Mouse (Mus musculus) neural tube, embryonic 14.5 days (tissue): ENCODE data around the gene Fance. TPM values are rescaled to one million over a fixed set of nuclear protein-coding genes. Genes with fewer than 3 reads are reported as not detected.
"Not testable (repeated sequence)": the region's sequence is repeated elsewhere in the genome, so short reads cannot be mapped to it uniquely, and the experiment has no call there.

Experiments
- ATAC-seq: fragments of 200-750 bp; cut with Nextera tagmentation; 2 replicates; pipeline ENCODE4 v1.8.0; 2017; ENCODE audit warnings: low read depth, mild to moderate bottlenecking, moderate TSS enrichment, moderate library complexity
- H3K27ac ChIP-seq: fragments of 300-500 bp; sonication (generic); 2 replicates; pipeline ENCODE4 v1.5.1; 2014; ENCODE audit warnings: low read depth, mild to moderate bottlenecking, control low read depth, low read length, moderate library complexity, mixed read lengths
- H3K27me3 ChIP-seq: fragments of 300-500 bp; sonication (generic); 2 replicates; pipeline ENCODE4 v1.6.1; 2014; ENCODE audit warnings: low read length; ENCODE audit not compliant: control insufficient read depth, insufficient read depth
- H3K36me3 ChIP-seq: fragments of 300-500 bp; sonication (generic); 2 replicates; pipeline ENCODE4 v1.6.1; 2014; ENCODE audit warnings: low read length, mixed read lengths; ENCODE audit not compliant: control insufficient read depth, insufficient read depth
- H3K4me1 ChIP-seq: fragments of 300-500 bp; sonication (generic); 2 replicates; pipeline ENCODE4 v1.6.1; 2014; ENCODE audit warnings: low read length; ENCODE audit not compliant: control insufficient read depth, insufficient read depth
- H3K4me2 ChIP-seq: fragments of 300-500 bp; sonication (generic); 2 replicates; pipeline ENCODE4 v1.6.1; 2014; ENCODE audit warnings: mild to moderate bottlenecking, low read depth, low read length, control low read depth
- H3K4me3 ChIP-seq: fragments of 300-500 bp; sonication (generic); 2 replicates; pipeline ENCODE4 v1.5.1; 2014; ENCODE audit warnings: low read depth, low read length, control low read depth, mixed read lengths
- H3K9ac ChIP-seq: fragments of 300-500 bp; sonication (generic); replicated peaks from 2 replicates; pipeline ENCODE4 v1.6.1; 2014; ENCODE audit warnings: low read depth, mild to moderate bottlenecking, control low read depth, low read length, mixed read lengths
- H3K9me3 ChIP-seq: fragments of 300-500 bp; sonication (generic); 2 replicates; pipeline ENCODE4 v1.6.1; 2016; ENCODE audit warnings: low read length; ENCODE audit not compliant: control insufficient read depth
- WGBS: fragments of 180-500 bp; shearing (Covaris S2); extraction: QIAGEN DNeasy Blood & Tissue Kit; methylation state at CpG from one replicate; pipeline ENCODE4 v1.1.7; 2014; 5-methylcytosine and 5-hydroxymethylcytosine counted together
- polyA plus RNA-seq: library from polyadenylated mRNA; unstranded; fragments of >200 nt; fragmentation: Nextera tagmentation; extraction: Ambion mirVana; gene quantifications from 2 replicates; pipeline ENCODE4 v1.2.1, GENCODE M21; 2014

The Fance gene
- polyA plus RNA-seq, 1 experiment from 2014 or later, result 23.5 TPM

DNA sequence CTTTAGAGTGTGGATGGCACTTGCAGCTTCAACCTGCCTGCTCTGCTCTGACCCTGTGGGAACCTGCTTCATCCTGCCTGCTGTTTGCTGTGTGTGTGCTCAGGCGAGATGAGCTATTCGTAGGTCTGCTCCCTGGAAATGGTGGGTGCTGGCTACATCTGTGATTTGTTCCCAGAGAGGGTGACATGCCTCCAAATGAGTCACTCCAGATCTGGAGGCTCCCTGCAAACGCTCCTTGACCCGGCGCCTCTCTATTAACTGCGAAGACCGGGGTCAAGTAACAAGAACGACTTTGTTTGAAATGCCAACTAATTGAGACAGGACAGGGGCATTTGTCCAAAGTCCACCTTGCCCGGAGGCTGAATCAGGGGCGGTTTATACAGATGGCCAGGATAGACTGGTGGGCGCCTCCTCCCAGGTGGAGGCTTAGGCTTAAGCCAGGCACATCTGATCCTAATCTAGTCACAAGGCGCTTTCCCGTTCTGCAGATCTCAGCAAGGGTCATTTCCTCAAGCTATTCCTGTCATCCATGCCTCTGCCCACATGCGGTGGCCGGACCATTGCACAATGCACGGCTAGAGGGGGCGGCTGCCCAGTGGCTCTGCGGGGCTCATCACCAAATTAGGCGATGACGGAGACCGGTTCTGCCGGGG, 14.5 kb downstream of the Fance start:
- H3K4me3 ChIP-seq, result peak overlapping the region; percentile 65
- no peak; the same call in 1 of the 2 replicates for ATAC-seq
- peaks cover 18% of the 10 kb centered on the region; the same call in 1 of the 2 replicates for H3K36me3 ChIP-seq
- H3K27me3 ChIP-seq, result no peaks in the 10 kb centered on the region
- 12% methylated on average over 22 of the region's 22 CpGs for WGBS
- no peaks in the 10 kb centered on the region for H3K9me3 ChIP-seq
- H3K4me2 ChIP-seq, result peak overlapping the region; percentile 79
- peaks cover 16% of the 10 kb centered on the region for H3K4me1 ChIP-seq
- peak overlapping the region; percentile 83 for H3K9ac ChIP-seq
- H3K27ac ChIP-seq, result peak overlapping the region; percentile 91

DNA sequence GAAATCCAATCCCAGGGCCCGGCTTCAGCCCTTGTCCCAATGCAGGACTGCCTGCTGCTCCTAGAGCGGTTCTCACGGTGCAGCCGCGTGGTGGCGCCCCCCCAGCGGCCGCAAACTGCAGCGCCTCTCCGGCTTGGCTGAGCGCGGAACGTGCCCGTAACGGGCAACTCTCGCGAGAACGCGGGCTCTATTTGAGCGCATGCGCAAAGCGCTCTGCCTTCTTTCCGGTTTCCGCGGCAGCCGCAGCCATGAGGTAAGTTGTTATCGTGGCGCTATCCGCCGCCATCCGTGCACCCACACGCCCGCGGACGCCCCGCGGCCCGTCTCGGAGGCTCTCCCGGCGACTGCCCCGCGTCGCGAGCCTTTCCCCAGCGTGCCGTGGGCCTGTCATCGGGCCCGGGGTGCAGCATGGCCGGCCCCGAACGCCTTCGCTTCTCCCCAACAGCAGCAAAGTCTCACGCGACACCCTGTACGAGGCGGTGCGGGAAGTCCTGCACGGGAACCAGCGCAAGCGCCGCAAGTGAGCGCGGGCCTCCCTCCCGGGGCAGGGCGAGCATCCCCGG, 15.1 kb downstream of the Fance start, which contains the start of gene Rpl10a:
TSS of gene Rpl10a (plus strand) at position 106 of the 563 bp plus-strand sequence.
- Histone ChIP-seq H3K4me3 (peak within 1 kb of the TSS; percentile 65), H3K36me3 (peaks cover 18% of the 10 kb centered on the region; the same call in 1 of the 2 replicates), H3K27ac (peak within 1 kb of the TSS; percentile 91), H3K9me3 (no peaks in the 10 kb centered on the region), H3K4me2 (peak within 1 kb of the TSS; percentile 79), H3K27me3 (no peaks in the 10 kb centered on the region), H3K9ac (peak within 1 kb of the TSS; percentile 97), H3K4me1 (peaks cover 16% of the 10 kb centered on the region)
- ATAC-seq, result peak; percentile 90
- under 1% methylated on average over 59 of the region's 67 CpGs for WGBS

DNA sequence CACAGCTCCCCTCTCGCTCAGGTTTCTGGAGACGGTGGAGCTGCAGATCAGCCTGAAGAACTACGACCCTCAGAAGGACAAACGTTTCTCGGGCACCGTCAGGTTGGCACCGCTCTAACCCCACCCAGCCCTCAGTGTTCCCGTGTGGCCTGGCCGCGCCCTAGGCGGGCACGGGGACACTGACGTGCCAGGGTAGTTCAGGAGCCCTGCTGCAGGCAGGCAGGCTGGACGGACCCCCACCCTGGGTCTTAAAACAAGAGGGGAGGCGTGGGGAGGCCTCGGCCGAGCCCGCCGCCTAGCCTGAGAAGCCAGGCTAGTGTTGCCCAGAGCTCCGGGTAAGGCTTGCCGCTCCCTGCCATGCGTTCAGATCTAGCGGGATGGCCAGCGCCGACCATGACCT, 15.6 kb downstream of the Fance start:
- Histone ChIP-seq H3K27ac (peak overlapping the region; percentile 91), H3K9ac (peak overlapping the region; percentile 97), H3K4me1 (peaks cover 16% of the 10 kb centered on the region), H3K27me3 (no peaks in the 10 kb centered on the region), H3K4me3 (peak overlapping the region; percentile 65), H3K4me2 (peak overlapping the region; percentile 79), H3K36me3 (peaks cover 18% of the 10 kb centered on the region; the same call in 1 of the 2 replicates), H3K9me3 (no peaks in the 10 kb centered on the region)
- peak; percentile 13; the same call in 1 of the 2 replicates for ATAC-seq
- under 1% methylated on average over 25 of the region's 25 CpGs for WGBS

DNA sequence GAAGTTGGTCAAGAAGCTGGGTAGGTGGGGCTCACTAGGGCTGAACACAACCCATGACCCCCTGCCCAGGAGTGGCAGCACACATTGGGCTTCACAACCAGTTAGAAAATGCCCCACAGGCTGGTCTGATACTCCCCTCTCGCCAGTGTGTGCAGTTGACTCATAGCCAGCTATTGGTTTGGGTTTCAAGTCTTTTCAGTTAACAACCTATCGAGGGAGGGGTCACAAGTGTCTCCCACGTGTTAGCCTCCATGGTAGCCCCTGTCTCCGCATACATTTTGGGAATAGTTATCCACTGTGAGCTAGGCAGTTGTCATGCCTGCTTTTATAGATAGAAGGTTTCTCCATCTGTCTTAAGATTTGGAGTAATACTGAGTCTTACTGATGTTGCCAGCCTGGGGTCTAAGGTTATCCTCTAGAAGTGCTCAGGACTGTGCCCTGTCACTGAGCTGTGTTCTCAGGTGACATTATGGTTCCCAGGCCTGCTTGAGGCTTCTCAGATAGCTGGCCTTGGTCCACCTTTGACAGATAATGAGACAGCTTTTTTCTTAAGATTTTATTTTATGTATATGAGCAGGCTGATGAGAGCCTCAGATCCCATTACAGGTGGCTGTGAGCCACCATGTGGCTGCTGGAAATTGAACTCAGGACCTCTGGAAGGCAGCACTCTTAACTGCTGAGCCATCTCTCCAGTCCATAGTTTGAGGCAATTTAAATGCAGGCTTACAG, 16.3 kb downstream of the Fance start:
- no peaks in the 10 kb centered on the region for H3K9me3 ChIP-seq
- H3K36me3 ChIP-seq, result peaks cover 18% of the 10 kb centered on the region; the same call in 1 of the 2 replicates
- peaks cover 16% of the 10 kb centered on the region for H3K4me1 ChIP-seq
- peak overlapping the region; percentile 91; the same call in 1 of the 2 replicates for H3K27ac ChIP-seq
- ATAC-seq, result no peak
- 9% methylated on average over 4 of the region's 4 CpGs for WGBS
- H3K9ac ChIP-seq, result peak overlapping the region; percentile 97
- H3K4me2 ChIP-seq, result peak overlapping the region; percentile 79
- H3K4me3 ChIP-seq, result peak overlapping the region; percentile 65
- H3K27me3 ChIP-seq, result no peaks in the 10 kb centered on the region

DNA sequence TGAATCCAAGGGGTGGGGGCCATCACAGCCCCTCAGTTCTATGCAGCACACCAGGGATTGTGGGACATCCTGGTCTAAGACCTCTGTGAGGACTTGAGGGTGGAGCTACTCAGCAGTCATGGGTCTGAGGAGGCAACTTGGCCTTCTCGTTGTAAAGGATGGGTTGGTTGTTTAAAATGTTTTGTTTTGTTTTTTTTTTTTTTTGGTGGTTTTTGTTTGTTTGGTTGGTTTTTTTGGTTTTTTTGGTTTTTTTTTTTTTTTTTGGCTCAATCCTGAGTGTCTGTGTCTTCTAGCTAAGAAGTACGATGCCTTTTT, 16.9 kb downstream of the Fance start:
- 52% methylated on average over 2 of the region's 2 CpGs for WGBS

DNA sequence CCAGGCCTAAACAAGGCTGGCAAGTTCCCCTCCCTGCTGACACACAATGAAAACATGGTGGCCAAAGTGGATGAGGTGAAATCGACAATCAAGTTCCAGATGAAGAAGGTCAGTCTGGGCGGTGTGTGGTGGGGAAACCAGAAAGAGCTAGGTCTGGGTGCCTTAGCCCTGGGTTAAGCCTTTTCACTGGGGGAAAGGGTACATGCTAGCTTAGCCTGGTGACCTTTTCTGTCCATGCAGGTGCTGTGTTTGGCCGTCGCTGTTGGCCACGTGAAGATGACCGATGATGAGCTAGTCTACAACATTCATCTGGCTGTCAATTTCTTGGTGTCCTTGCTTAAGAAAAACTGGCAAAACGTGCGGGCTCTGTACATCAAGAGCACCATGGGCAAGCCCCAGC, 17.3 kb downstream of the Fance start:
- H3K27ac ChIP-seq, result not testable (repeated sequence)
- WGBS, result 72% methylated on average over 6 of the region's 8 CpGs
- H3K36me3 ChIP-seq, result peaks cover 18% of the 10 kb centered on the region; the same call in 1 of the 2 replicates

More for the DNA sequence above, 16.9 kb downstream of the Fance start:
- peaks cover 16% of the 10 kb centered on the region for H3K4me1 ChIP-seq
- H3K27ac ChIP-seq, result no peak overlapping the region
- peaks cover 18% of the 10 kb centered on the region; the same call in 1 of the 2 replicates for H3K36me3 ChIP-seq
- no peaks in the 10 kb centered on the region for H3K27me3 ChIP-seq
- peak overlapping the region; percentile 79 for H3K4me2 ChIP-seq
- no peak for ATAC-seq
- no peak overlapping the region for H3K9ac ChIP-seq
- H3K9me3 ChIP-seq, result no peaks in the 10 kb centered on the region
- no peak overlapping the region for H3K4me3 ChIP-seq

DNA sequence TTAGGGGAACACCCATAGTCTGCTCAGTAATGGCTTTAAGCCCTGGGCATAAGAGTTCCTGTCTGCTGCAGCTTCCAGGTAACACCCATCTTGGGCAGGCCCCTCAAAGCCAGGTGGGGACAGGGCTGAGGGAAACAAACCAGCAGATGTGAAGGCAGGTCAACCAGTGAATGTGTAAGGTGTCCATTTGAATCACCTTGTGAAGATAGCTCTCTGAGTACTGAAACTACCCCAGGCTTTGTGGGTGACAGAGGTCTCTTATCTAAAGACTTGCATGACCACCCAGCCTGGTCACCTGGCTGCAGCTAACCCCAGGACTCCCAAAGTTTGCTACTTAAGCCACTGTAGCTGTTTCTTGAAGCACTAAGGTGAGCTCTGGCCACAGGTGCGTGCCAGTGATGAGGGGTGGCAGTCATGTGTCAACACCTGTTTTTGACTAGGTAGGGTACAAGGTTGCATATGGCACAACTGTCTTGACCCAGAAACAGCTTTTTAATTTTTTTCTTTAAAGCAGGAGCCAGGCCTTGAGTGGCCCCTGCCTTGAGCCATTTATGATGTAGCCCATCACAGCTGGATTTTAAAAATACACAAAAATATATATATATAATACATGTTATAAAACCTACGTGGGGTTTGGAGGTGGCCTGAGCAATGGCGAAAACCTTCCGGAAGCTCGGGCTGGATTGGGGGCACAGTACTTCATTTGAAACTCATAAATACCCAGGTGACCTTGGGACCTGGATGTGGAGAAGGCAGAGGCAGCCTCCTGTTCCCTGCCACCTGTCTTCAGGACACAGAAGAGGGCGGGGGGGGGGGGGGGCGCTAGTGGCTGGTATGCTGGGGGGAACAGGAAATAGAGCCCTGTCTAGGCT, 18.2 kb downstream of the Fance start:
- H3K36me3 ChIP-seq, result peaks cover 16% of the 10 kb centered on the region; the same call in 1 of the 2 replicates
- no peak overlapping the region for H3K4me3 ChIP-seq
- H3K4me1 ChIP-seq, result peaks cover 16% of the 10 kb centered on the region
- no peaks in the 10 kb centered on the region for H3K27me3 ChIP-seq
- 41% methylated on average over 5 of the region's 7 CpGs for WGBS
- H3K27ac ChIP-seq, result no peak overlapping the region
- no peak for ATAC-seq
- no peak overlapping the region for H3K9ac ChIP-seq
- H3K9me3 ChIP-seq, result no peaks in the 10 kb centered on the region
- H3K4me2 ChIP-seq, result no peak overlapping the region

More for the DNA sequence above, 17.3 kb downstream of the Fance start:
- H3K9ac ChIP-seq, ATAC-seq, H3K4me3 ChIP-seq, H3K9me3 ChIP-seq, H3K4me2 ChIP-seq, H3K27me3 ChIP-seq: not testable (repeated sequence)
- peaks cover 16% of the 10 kb centered on the region for H3K4me1 ChIP-seq

DNA sequence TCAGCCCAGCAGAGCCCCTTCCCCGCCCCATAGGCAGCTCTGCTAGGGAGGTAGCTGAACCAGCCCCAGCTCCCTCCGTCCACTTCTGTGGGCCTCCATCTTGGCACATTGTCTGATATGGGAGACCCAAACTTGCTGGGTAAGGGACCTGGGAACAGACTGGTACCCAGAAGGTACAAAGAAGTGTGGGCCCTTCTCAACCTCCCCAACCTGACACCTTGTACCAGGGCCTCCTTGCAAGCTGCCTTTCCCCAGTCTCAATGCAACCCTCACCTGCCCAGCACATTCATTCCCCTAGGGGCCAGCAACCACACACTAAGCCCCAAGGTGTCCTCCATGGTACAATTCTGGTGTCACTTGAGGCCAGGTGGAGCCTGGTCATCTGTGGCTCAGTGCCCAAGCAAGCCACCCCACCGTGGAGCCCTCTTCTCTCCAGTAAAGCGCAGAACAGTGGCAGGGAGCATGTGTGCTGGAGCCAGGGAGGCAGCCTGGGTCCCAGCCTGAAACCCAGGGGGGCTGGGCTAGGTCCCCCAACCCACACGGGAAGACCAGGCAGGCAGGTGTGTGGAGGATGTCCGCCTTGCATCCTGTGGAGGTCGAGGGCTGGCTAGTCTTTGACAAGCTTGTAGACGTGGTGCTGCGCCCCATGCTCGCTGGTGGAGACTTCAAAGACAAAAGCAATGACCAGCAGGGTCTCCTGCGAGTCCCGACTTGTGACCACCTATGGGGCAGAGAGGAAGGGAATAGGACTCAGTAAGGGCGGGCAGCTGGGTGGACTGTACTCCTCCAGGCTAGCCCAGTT, 19.0 kb downstream of the Fance start:
- no peak for ATAC-seq
- no peak overlapping the region for H3K27ac ChIP-seq
- 42% methylated on average over 13 of the region's 13 CpGs for WGBS
- no peak overlapping the region for H3K9ac ChIP-seq
- H3K9me3 ChIP-seq, result no peaks in the 10 kb centered on the region
- H3K27me3 ChIP-seq, result no peaks in the 10 kb centered on the region
- no peak overlapping the region for H3K4me3 ChIP-seq
- no peak overlapping the region for H3K4me2 ChIP-seq
- H3K4me1 ChIP-seq, result peaks cover 16% of the 10 kb centered on the region
- H3K36me3 ChIP-seq, result peaks cover 16% of the 10 kb centered on the region; the same call in 1 of the 2 replicates
